ENCODE assay signal across 18 mouse cellular contexts in genomic region chr5:20625117-20625516, GRCm38 (mm10).
DNase-seq lines count a peak whose midpoint lies in the region; ATAC-seq and TF ChIP-seq lines count a peak whose summit lies in the region.
"Had no signal": no experiment of that assay in that cellular context is flagged by ENCODE, and none has a peak within 500 bp of the region (broad histone marks: within the 10 kb centered on the region; RNA-seq: fewer than 3 reads in every experiment).

No protein-coding gene starts in this region.

- H3K4me3 ChIP-seq in liver, postnatal 0 days (ENCODE audit: low read depth, low read length) = no peak overlapping the region
- H3K4me3 ChIP-seq in liver, embryonic 12.5 days = no peak overlapping the region
- H3K4me3 ChIP-seq in kidney, adult 2 months (ENCODE audit: insufficient read depth, low read depth, low read length) = no peak overlapping the region
- H3K4me3 ChIP-seq: embryonic facial prominence, embryonic 10.5 days; embryonic facial prominence, embryonic 12.5 days; forebrain, embryonic 13.5 days; forebrain, embryonic 15.5 days had no signal

- no peaks in the 10 kb centered on the region for H3K9me3 ChIP-seq in liver, postnatal 0 days (ENCODE audit: low read length)
- no peaks in the 10 kb centered on the region for H3K9me3 ChIP-seq in liver, embryonic 12.5 days (replicated peaks)
- H3K9me3 ChIP-seq: embryonic facial prominence, embryonic 10.5 days; embryonic facial prominence, embryonic 12.5 days; forebrain, embryonic 13.5 days; forebrain, embryonic 15.5 days had no signal

- no peak overlapping the region for H3K9ac ChIP-seq in liver, postnatal 0 days (replicated peaks)
- no peak overlapping the region for H3K9ac ChIP-seq in liver, embryonic 12.5 days
- H3K9ac ChIP-seq: embryonic facial prominence, embryonic 12.5 days; forebrain, embryonic 13.5 days; forebrain, embryonic 15.5 days had no signal

- no peaks in the 10 kb centered on the region for H3K4me1 ChIP-seq in liver, postnatal 0 days (ENCODE audit: insufficient read depth)
- no peaks in the 10 kb centered on the region for H3K4me1 ChIP-seq in liver, embryonic 12.5 days
- H3K4me1 ChIP-seq in kidney, adult 2 months (ENCODE audit: control insufficient read depth, insufficient read depth, low read length) = peaks cover 6% of the 10 kb centered on the region; the same call in 1 of the 2 replicates
- H3K4me1 ChIP-seq: embryonic facial prominence, embryonic 10.5 days; embryonic facial prominence, embryonic 12.5 days; forebrain, embryonic 15.5 days had no signal

- H3K27ac ChIP-seq in liver, postnatal 0 days (ENCODE audit: low read depth) = no peak overlapping the region
- H3K27ac ChIP-seq in liver, embryonic 12.5 days = no peak overlapping the region
- no peak overlapping the region for H3K27ac ChIP-seq in kidney, adult 2 months (ENCODE audit: insufficient read depth, low read depth, low read length)
- H3K27ac ChIP-seq: embryonic facial prominence, embryonic 10.5 days; embryonic facial prominence, embryonic 12.5 days; forebrain, embryonic 13.5 days; forebrain, embryonic 15.5 days had no signal

- TF ChIP-seq EP300 in liver, postnatal 0 days (IDR thresholded peaks at IDR 0.05; ENCODE audit: low read depth) = no peak

- H3K27me3 ChIP-seq in liver, postnatal 0 days (ENCODE audit: insufficient read depth, low read length) = no peaks in the 10 kb centered on the region
- H3K27me3 ChIP-seq in liver, embryonic 12.5 days (replicated peaks) = no peaks in the 10 kb centered on the region
- no peaks in the 10 kb centered on the region for H3K27me3 ChIP-seq in kidney, adult 2 months (replicated peaks; ENCODE audit: control insufficient read depth, insufficient read depth, low read length)
- H3K27me3 ChIP-seq: embryonic facial prominence, embryonic 12.5 days; forebrain, embryonic 13.5 days; forebrain, embryonic 15.5 days had no signal

- H3K36me3 ChIP-seq in liver, postnatal 0 days (replicated peaks; ENCODE audit: insufficient read depth, low read length) = no peaks in the 10 kb centered on the region
- no peaks in the 10 kb centered on the region for H3K36me3 ChIP-seq in liver, embryonic 12.5 days
- H3K36me3 ChIP-seq in kidney, adult 2 months (ENCODE audit: control insufficient read depth, insufficient read depth, low read length) = no peaks in the 10 kb centered on the region
- H3K36me3 ChIP-seq: embryonic facial prominence, embryonic 10.5 days; embryonic facial prominence, embryonic 12.5 days; forebrain, embryonic 15.5 days had no signal

- DNase-seq in heart, adult 11 months = peak; percentile 64
- no peak for DNase-seq in heart, adult 8-10 months (ENCODE audit: low spot score)
- DNase-seq in liver, postnatal 0 days = peak; percentile 4
- DNase-seq in brain, adult 2 months (ENCODE audit: low read depth, low spot score) = peak; percentile 59
- no peak for DNase-seq in kidney, adult 2 months
- DNase-seq: adrenal gland, adult 2 months; adrenal gland, postnatal 10 days; adrenal gland, postnatal 25 days; cerebellum, adult 11-12 months; cerebellum, adult 2 months; cerebellum, adult 9-10 months; cerebellum, postnatal 10 days; cerebellum, postnatal 25 days had no signal

- no peak for TF ChIP-seq CTCF in liver, postnatal 0 days (IDR thresholded peaks at IDR 0.05; ENCODE audit: low read depth)
- no peak for TF ChIP-seq CTCF in kidney, adult 2 months (conservative IDR thresholded peaks at IDR 0.05; ENCODE audit: insufficient read depth, insufficient read length, low read depth, low read length)

- H3K4me2 ChIP-seq in liver, postnatal 0 days (ENCODE audit: low read depth, low read length) = no peak overlapping the region
- H3K4me2 ChIP-seq in liver, embryonic 12.5 days = no peak overlapping the region
- H3K4me2 ChIP-seq: embryonic facial prominence, embryonic 12.5 days; forebrain, embryonic 13.5 days; forebrain, embryonic 15.5 days had no signal

- no peak for ATAC-seq in liver, postnatal 0 days
- ATAC-seq in liver, embryonic 12.5 days = no peak
- ATAC-seq: forebrain, embryonic 13.5 days; forebrain, embryonic 15.5 days had no signal

- TF ChIP-seq POLR2A in kidney, adult 2 months (IDR thresholded peaks at IDR 0.05; ENCODE audit: low read depth, low read length) = no peak

- 68% methylated on average over 2 of the region's 2 CpGs for WGBS in liver, postnatal 0 days (ENCODE audit: insufficient replicate concordance)
- 49% methylated on average over 2 of the region's 2 CpGs for WGBS in liver, embryonic 12.5 days (ENCODE audit: insufficient replicate concordance)
- 57% methylated on average over 2 of the region's 2 CpGs for WGBS in kidney, adult 2 months

Comparison
In these comparisons a context has a peak if more than half of its experiments do, and no peak if none do; other contexts are left out.
1. DNase-seq: peak in heart, adult 11 months (single experiment), liver, postnatal 0 days (single experiment) and brain, adult 2 months (single experiment); none in heart, adult 8-10 months (single experiment) and kidney, adult 2 months (single experiment).